Comparison of ENCODE assay signal across 10 mouse cellular contexts in the genomic region with DNA sequence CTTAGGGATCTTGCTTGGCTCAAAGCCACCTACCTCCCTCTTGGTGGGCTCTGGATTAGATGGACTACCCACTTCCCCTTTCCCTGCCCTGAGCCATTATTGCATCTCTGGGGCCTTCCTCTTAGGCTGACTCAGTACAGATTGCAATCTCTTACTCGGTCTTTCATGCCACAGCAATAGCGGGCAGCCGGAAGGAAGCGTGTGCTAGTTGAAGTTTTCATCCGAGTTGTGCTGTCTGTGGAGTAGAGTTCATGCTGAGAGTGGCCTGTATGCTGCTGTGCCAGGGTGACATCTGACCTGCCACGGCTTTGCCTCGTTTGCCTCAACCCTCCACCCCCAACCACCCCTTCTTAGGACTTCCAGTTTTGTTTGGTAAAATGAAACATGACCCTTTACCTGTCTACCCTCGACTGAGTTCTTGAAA. TPM values are rescaled to one million over a fixed set of nuclear protein-coding genes. Genes with fewer than 3 reads are reported as not detected.
A peak's percentile ranks its signal among the peaks of the same experiment; 100 is the strongest.
DNase-seq lines count a peak whose midpoint lies in the region; ATAC-seq and TF ChIP-seq lines count a peak whose summit lies in the region.
"Had no signal": no experiment of that assay in that cellular context is flagged by ENCODE, and none has a peak within 500 bp of the region (broad histone marks: within the 10 kb centered on the region; RNA-seq: fewer than 3 reads in every experiment).

No protein-coding gene starts in this region.

- no peak overlapping the region for H3K4me3 ChIP-seq in lung, postnatal 0 days (ENCODE audit: low read depth, low read length)
- no peak overlapping the region for H3K4me3 ChIP-seq in neural tube, embryonic 15.5 days (replicated peaks)

- H3K27me3 ChIP-seq in lung, postnatal 0 days (replicated peaks; ENCODE audit: insufficient read depth, low read length), result no peaks in the 10 kb centered on the region
- peaks cover 11% of the 10 kb centered on the region; the same call in 1 of the 2 replicates for H3K27me3 ChIP-seq in neural tube, embryonic 15.5 days (replicated peaks)

- no peak for TF ChIP-seq EP300 in lung, postnatal 0 days (IDR thresholded peaks at IDR 0.05)

- no peaks in the 10 kb centered on the region for H3K36me3 ChIP-seq in lung, postnatal 0 days (ENCODE audit: insufficient read depth, low read length)
- no peaks in the 10 kb centered on the region for H3K36me3 ChIP-seq in neural tube, embryonic 15.5 days

- H3K4me2 ChIP-seq in lung, postnatal 0 days (replicated peaks; ENCODE audit: low read depth, low read length), result no peak overlapping the region
- no peak overlapping the region for H3K4me2 ChIP-seq in neural tube, embryonic 15.5 days

- DNase-seq in lung, adult 18-20 months, result peak; percentile 52 to 63
- DNase-seq in lung, postnatal 14 days, result no peak
- DNase-seq in lung, postnatal 0 days (ENCODE audit: low spot score), result peak; percentile 47
- peak; percentile 58 for DNase-seq in thymus, postnatal 14 days
- no peak for DNase-seq in embryo, embryonic 10.5 days (ENCODE audit: low spot score)
- no peak for DNase-seq in embryo, embryonic 11 days
- DNase-seq: gastrocnemius, postnatal 14 days had no signal

- H3K9me3 ChIP-seq in lung, postnatal 0 days (ENCODE audit: low read length), result no peaks in the 10 kb centered on the region
- no peaks in the 10 kb centered on the region for H3K9me3 ChIP-seq in neural tube, embryonic 15.5 days (replicated peaks)

- ATAC-seq in granulocyte monocyte progenitor cell, adult 5-6 weeks (replicated peaks; ENCODE audit: poor library complexity, severe bottlenecking), result peak; percentile 71
- ATAC-seq in lung, postnatal 0 days, result peak; percentile 19
- ATAC-seq in neural tube, embryonic 15.5 days (ENCODE audit: low FRiP score), result no peak

- no peak overlapping the region for H3K9ac ChIP-seq in lung, postnatal 0 days (replicated peaks; ENCODE audit: low read depth)
- no peak overlapping the region for H3K9ac ChIP-seq in neural tube, embryonic 15.5 days (replicated peaks)
- H3K9ac ChIP-seq: liver, embryonic 14.5 days had no signal

- no peak overlapping the region for H3K27ac ChIP-seq in lung, postnatal 0 days (ENCODE audit: low read length)
- H3K27ac ChIP-seq in neural tube, embryonic 15.5 days (replicated peaks), result no peak overlapping the region
- H3K27ac ChIP-seq: liver, embryonic 14.5 days had no signal

- WGBS in lung, postnatal 0 days, result 43% methylated on average over 8 of the region's 8 CpGs
- 67% methylated on average over 8 of the region's 8 CpGs for WGBS in neural tube, embryonic 15.5 days

- H3K4me1 ChIP-seq in lung, postnatal 0 days (ENCODE audit: insufficient read depth, low read depth, low read length), result peaks cover 3% of the 10 kb centered on the region; the same call in 1 of the 2 replicates
- H3K4me1 ChIP-seq in neural tube, embryonic 15.5 days, result peaks cover 12% of the 10 kb centered on the region

- TF ChIP-seq CTCF in lung, postnatal 0 days (IDR thresholded peaks at IDR 0.05), result no peak

RNA-seq across cellular contexts. Expression of gene Map3k5, which starts 5.0 kb away (rescaled TPM):
- 22.4 and 37.3 TPM in 2 replicates for total RNA-seq in granulocyte monocyte progenitor cell, adult 5-6 weeks (2014; fragmentation: Nextera tagmentation)
- 16.9 and 17.3 TPM in 2 replicates for total RNA-seq in granulocyte monocyte progenitor cell, adult 5-6 weeks (2017)
- polyA plus RNA-seq in lung, postnatal 0 days (2015; fragmentation: Nextera tagmentation; extraction: Ambion mirVana), result 3.1 and 3.2 TPM in 2 replicates
- 1.4 and 1.7 TPM in 2 replicates for polyA plus RNA-seq in neural tube, embryonic 15.5 days (2015; fragmentation: Nextera tagmentation; extraction: Ambion mirVana)

RNA-seq across cellular contexts. Expression of gene Pex7, which starts 31.8 kb away (rescaled TPM):
- 22.6 and 34.9 TPM in 2 replicates for total RNA-seq in granulocyte monocyte progenitor cell, adult 5-6 weeks (2014; fragmentation: Nextera tagmentation)
- total RNA-seq in granulocyte monocyte progenitor cell, adult 5-6 weeks (2017), result 29.1 and 31.3 TPM in 2 replicates
- polyA plus RNA-seq in lung, postnatal 0 days (2015; fragmentation: Nextera tagmentation; extraction: Ambion mirVana), result 40.3 TPM in 2 replicates
- 32.9 and 34.0 TPM in 2 replicates for polyA plus RNA-seq in neural tube, embryonic 15.5 days (2015; fragmentation: Nextera tagmentation; extraction: Ambion mirVana)

Comparison
In these comparisons a context has a peak if more than half of its experiments do, and no peak if none do; other contexts are left out.
1. DNase-seq: peak in lung, adult 18-20 months (2 of 2), lung, postnatal 0 days (single experiment) and thymus, postnatal 14 days (single experiment); none in lung, postnatal 14 days (single experiment), embryo, embryonic 10.5 days (single experiment) and embryo, embryonic 11 days (single experiment).